Mouse (Mus musculus) midbrain, postnatal 0 days (tissue): ENCODE data around the gene Fmod. TPM values are rescaled to one million over a fixed set of nuclear protein-coding genes. Genes with fewer than 3 reads are reported as not detected.

Source experiments
- ATAC-seq: fragments of 200-750 bp; cut with Nextera tagmentation; 2 replicates; pipeline ENCODE4 v1.8.0; 2017; ENCODE audit warnings: moderate number of reproducible peaks, mild to moderate bottlenecking, moderate TSS enrichment, moderate library complexity; ENCODE audit not compliant: low FRiP score
- DNase-seq: peaks from one replicate; pipeline ENCODE4 v3.0.0-alpha.2; 2015; ENCODE audit warnings: low spot score
- H3K27ac ChIP-seq: fragments of 300-500 bp; sonication (generic); 2 replicates; pipeline ENCODE4 v1.5.1; 2014; ENCODE audit warnings: low read depth, mild to moderate bottlenecking, low read length, mixed read lengths
- H3K27me3 ChIP-seq: fragments of 300-500 bp; sonication (generic); 2 replicates; pipeline ENCODE4 v1.6.1; 2014; ENCODE audit warnings: low read length, control low read depth, mixed read lengths; ENCODE audit not compliant: insufficient read depth
- H3K36me3 ChIP-seq: fragments of 300-500 bp; sonication (generic); 2 replicates; pipeline ENCODE4 v1.6.1; 2014; ENCODE audit warnings: low read length, control low read depth, mixed read lengths; ENCODE audit not compliant: insufficient read depth
- H3K4me1 ChIP-seq: fragments of 300-500 bp; sonication (generic); 2 replicates; pipeline ENCODE4 v1.6.1; 2014; ENCODE audit warnings: mild to moderate bottlenecking, control low read depth, antibody characterized with exemption, low read length, mixed read lengths; ENCODE audit not compliant: insufficient read depth
- H3K4me2 ChIP-seq: fragments of 300-500 bp; sonication (generic); 2 replicates; pipeline ENCODE4 v1.6.1; 2014; ENCODE audit warnings: low read depth, mild to moderate bottlenecking, low read length, mixed read lengths; ENCODE audit not compliant: poor library complexity, severe bottlenecking
- H3K4me3 ChIP-seq: fragments of 300-500 bp; sonication (generic); 2 replicates; pipeline ENCODE4 v1.5.1; 2014; ENCODE audit warnings: low read depth, mild to moderate bottlenecking, low read length, moderate library complexity
- H3K9ac ChIP-seq: fragments of 300-500 bp; sonication (generic); replicated peaks from 2 replicates; pipeline ENCODE4 v1.6.1; 2014; ENCODE audit warnings: mild to moderate bottlenecking, low read length, moderate library complexity, mixed read lengths; ENCODE audit not compliant: poor library complexity, severe bottlenecking
- H3K9me3 ChIP-seq: fragments of 300-500 bp; sonication (generic); 2 replicates; pipeline ENCODE4 v1.6.1; 2016; ENCODE audit warnings: low read length, control low read depth
- CTCF ChIP-seq: IDR thresholded peaks from 2 replicates; pipeline ENCODE4 v1.5.1; 2016; ENCODE audit warnings: antibody characterized with exemption, mild to moderate bottlenecking
- WGBS: fragments of 180-500 bp; shearing (Covaris S2); extraction: QIAGEN DNeasy Blood & Tissue Kit; methylation state at CpG from one replicate; pipeline ENCODE4 v1.1.7; 2014; 5-methylcytosine and 5-hydroxymethylcytosine counted together
- polyA plus RNA-seq: library from polyadenylated mRNA; unstranded; fragments of >200 nt; fragmentation: Nextera tagmentation; extraction: Ambion mirVana; gene quantifications from 2 replicates; pipeline ENCODE4 v1.2.1, GENCODE M21; 2015
- total RNA-seq: library from RNA; depleted of rRNA; stranded (reverse); fragments of >200 nt; gene quantifications from 2 replicates; pipeline ENCODE4 v1.2.3, GENCODE M21; 2014

Gene Fmod
- total and polyA plus RNA-seq, 2 experiments from 2014 or later = 17.1 to 24.8 TPM

GRCm38 (mm10) chr1:134025975-134026374 is 11.1 kb upstream of the Fmod start:
- Histone ChIP-seq H3K27me3 (no peaks in the 10 kb centered on the region), H3K4me2 (no peak overlapping the region), H3K9me3 (no peaks in the 10 kb centered on the region), H3K4me3 (no peak overlapping the region), H3K4me1 (no peaks in the 10 kb centered on the region), H3K27ac (no peak overlapping the region), H3K9ac (no peak overlapping the region), H3K36me3 (no peaks in the 10 kb centered on the region)
- DNase-seq (no peak), ATAC-seq (no peak)
- TF ChIP-seq CTCF = no peak
- 69% methylated on average over 5 of the region's 5 CpGs for WGBS

GRCm38 (mm10) chr1:134026741-134027140 is 10.3 kb upstream of the Fmod start:
- no peak for DNase-seq
- no peak overlapping the region for H3K4me2 ChIP-seq
- H3K27me3 ChIP-seq = no peaks in the 10 kb centered on the region
- no peak overlapping the region for H3K4me3 ChIP-seq
- H3K36me3 ChIP-seq = no peaks in the 10 kb centered on the region
- ATAC-seq = no peak
- no peak overlapping the region for H3K27ac ChIP-seq
- H3K9ac ChIP-seq = no peak overlapping the region
- no peak for TF ChIP-seq CTCF
- WGBS = 87% methylated on average over 9 of the region's 9 CpGs
- no peaks in the 10 kb centered on the region for H3K4me1 ChIP-seq
- H3K9me3 ChIP-seq = no peaks in the 10 kb centered on the region

GRCm38 (mm10) chr1:134028161-134028846 is 8.8 kb upstream of the Fmod start:
- H3K4me2 ChIP-seq = no peak overlapping the region
- DNase-seq (no peak), ATAC-seq (no peak)
- no peak for TF ChIP-seq CTCF
- H3K9me3 ChIP-seq = no peaks in the 10 kb centered on the region
- H3K9ac ChIP-seq = no peak overlapping the region
- no peaks in the 10 kb centered on the region for H3K4me1 ChIP-seq
- no peak overlapping the region for H3K27ac ChIP-seq
- H3K36me3 ChIP-seq = no peaks in the 10 kb centered on the region
- no peak overlapping the region for H3K4me3 ChIP-seq
- 77% methylated on average over 14 of the region's 14 CpGs for WGBS
- no peaks in the 10 kb centered on the region for H3K27me3 ChIP-seq

- H3K36me3 ChIP-seq = no peaks in the 10 kb centered on the region
- DNase-seq = no peak
- WGBS = 63% methylated on average over 2 of the region's 2 CpGs
- no peak overlapping the region for H3K4me2 ChIP-seq
- H3K27me3 ChIP-seq = no peaks in the 10 kb centered on the region
- TF ChIP-seq CTCF = peak; percentile 33; the same call in 1 of the 2 replicates
- no peaks in the 10 kb centered on the region for H3K9me3 ChIP-seq
- no peak for ATAC-seq
- H3K4me3 ChIP-seq = no peak overlapping the region
- H3K27ac ChIP-seq = no peak overlapping the region
- no peak overlapping the region for H3K9ac ChIP-seq
- H3K4me1 ChIP-seq = no peaks in the 10 kb centered on the region
Observed at GRCm38 (mm10) chr1:134036492-134036891, 562 bp upstream of the Fmod start.

- Histone ChIP-seq H3K9ac (no peak overlapping the region), H3K27ac (no peak overlapping the region), H3K4me2 (no peak overlapping the region), H3K4me3 (no peak overlapping the region), H3K9me3 (no peaks in the 10 kb centered on the region), H3K36me3 (no peaks in the 10 kb centered on the region), H3K4me1 (no peaks in the 10 kb centered on the region), H3K27me3 (no peaks in the 10 kb centered on the region)
- no peak for ATAC-seq
- no peak for TF ChIP-seq CTCF
- DNase-seq = no peak
- 69% methylated on average over 4 of the region's 4 CpGs for WGBS
Observed at GRCm38 (mm10) chr1:134038336-134038735, 1.3 kb downstream of the Fmod start.

GRCm38 (mm10) chr1:134039361-134039760 is 2.3 kb downstream of the Fmod start:
- no peaks in the 10 kb centered on the region for H3K27me3 ChIP-seq
- 84% methylated on average over 2 of the region's 2 CpGs for WGBS
- no peaks in the 10 kb centered on the region for H3K36me3 ChIP-seq
- H3K9me3 ChIP-seq = no peaks in the 10 kb centered on the region
- no peak overlapping the region for H3K4me3 ChIP-seq
- TF ChIP-seq CTCF = no peak
- no peak overlapping the region for H3K9ac ChIP-seq
- H3K4me1 ChIP-seq = no peaks in the 10 kb centered on the region
- ATAC-seq (no peak), DNase-seq (no peak)
- H3K4me2 ChIP-seq = no peak overlapping the region
- H3K27ac ChIP-seq = no peak overlapping the region
